Comparison of ENCODE assay signal across 8 mouse cellular contexts in genomic region chr3:100488251-100489132, GRCm38 (mm10). TPM values are rescaled to one million over a fixed set of nuclear protein-coding genes. Genes with fewer than 3 reads are reported as not detected.
DNase-seq lines count a peak whose midpoint lies in the region; ATAC-seq and TF ChIP-seq lines count a peak whose summit lies in the region.

No protein-coding gene starts in this region.

- peak; percentile 7; the same call in 1 of the 2 replicates for ATAC-seq in intestine, postnatal 0 days
- ATAC-seq in midbrain, embryonic 16.5 days: peak; percentile 69

- H3K4me2 ChIP-seq in intestine, postnatal 0 days (replicated peaks; ENCODE audit: low read depth): peak overlapping the region; percentile 91
- peak overlapping the region; percentile 99 for H3K4me2 ChIP-seq in midbrain, embryonic 16.5 days (ENCODE audit: low read length)

- H3K27me3 ChIP-seq in embryonic facial prominence, embryonic 10.5 days (replicated peaks; ENCODE audit: low read depth, poor library complexity, severe bottlenecking): peaks cover 72% of the 10 kb centered on the region
- 0 out of 2 replicates have a peak, but pooled peaks cover 4% of the 10 kb centered on the region for H3K27me3 ChIP-seq in intestine, postnatal 0 days (replicated peaks; ENCODE audit: control insufficient read depth, insufficient read depth, low read length)
- peaks cover 32% of the 10 kb centered on the region for H3K27me3 ChIP-seq in midbrain, embryonic 16.5 days (ENCODE audit: control insufficient read depth, insufficient read depth, low read depth, low read length)

- peaks cover 33% of the 10 kb centered on the region for H3K4me1 ChIP-seq in embryonic facial prominence, embryonic 10.5 days
- no peaks in the 10 kb centered on the region for H3K4me1 ChIP-seq in intestine, postnatal 0 days (replicated peaks; ENCODE audit: control insufficient read depth, insufficient read depth, low read length)
- peaks cover 12% of the 10 kb centered on the region for H3K4me1 ChIP-seq in midbrain, embryonic 16.5 days (ENCODE audit: control insufficient read depth, insufficient read depth, low read length)

- WGBS in embryonic facial prominence, embryonic 10.5 days: under 1% methylated on average over 66 of the region's 66 CpGs
- under 1% methylated on average over 61 of the region's 66 CpGs for WGBS in intestine, postnatal 0 days
- WGBS in midbrain, embryonic 16.5 days: under 1% methylated on average over 61 of the region's 66 CpGs

- H3K9me3 ChIP-seq in embryonic facial prominence, embryonic 10.5 days: no peaks in the 10 kb centered on the region
- H3K9me3 ChIP-seq in intestine, postnatal 0 days (ENCODE audit: control insufficient read depth): no peaks in the 10 kb centered on the region
- H3K9me3 ChIP-seq in midbrain, embryonic 16.5 days (replicated peaks; ENCODE audit: control insufficient read depth, low read length, poor library complexity, severe bottlenecking): no peaks in the 10 kb centered on the region

- no peaks in the 10 kb centered on the region for H3K36me3 ChIP-seq in embryonic facial prominence, embryonic 10.5 days (replicated peaks)
- H3K36me3 ChIP-seq in intestine, postnatal 0 days (ENCODE audit: control insufficient read depth, insufficient read depth): no peaks in the 10 kb centered on the region
- H3K36me3 ChIP-seq in midbrain, embryonic 16.5 days (ENCODE audit: control insufficient read depth, insufficient read depth, low read length): no peaks in the 10 kb centered on the region

- H3K4me3 ChIP-seq in embryonic facial prominence, embryonic 10.5 days: peak overlapping the region; percentile 80
- peak overlapping the region; percentile 69 for H3K4me3 ChIP-seq in intestine, postnatal 0 days (ENCODE audit: low read depth, low read length)
- peak overlapping the region; percentile 83 for H3K4me3 ChIP-seq in midbrain, embryonic 16.5 days (ENCODE audit: low read depth, low read length)

- peak overlapping the region; percentile 81 for H3K27ac ChIP-seq in embryonic facial prominence, embryonic 10.5 days (replicated peaks)
- no peak overlapping the region; the same call in 1 of the 2 replicates for H3K27ac ChIP-seq in intestine, postnatal 0 days (ENCODE audit: low read depth, low read length)
- no peak overlapping the region for H3K27ac ChIP-seq in midbrain, embryonic 16.5 days (ENCODE audit: low read length)

- TF ChIP-seq CTCF in intestine, postnatal 0 days (IDR thresholded peaks at IDR 0.05; ENCODE audit: low read depth): no peak

- H3K9ac ChIP-seq in intestine, postnatal 0 days (ENCODE audit: low read depth, low read length): peak overlapping the region; percentile 62
- H3K9ac ChIP-seq in midbrain, embryonic 16.5 days (ENCODE audit: low read depth, low read length): peak overlapping the region; percentile 68

- DNase-seq in left cerebral cortex, adult 18-20 months (ENCODE audit: low spot score in 2 of 2): peak; percentile 14 to 31
- no peak for DNase-seq in left cerebral cortex, adult 11 months (ENCODE audit: low spot score)
- peak; percentile 59 for DNase-seq in embryonic facial prominence, embryonic 10.5 days (ENCODE audit: low spot score)
- DNase-seq in heart, adult 11 months: peak; percentile 97
- peak; percentile 78 for DNase-seq in liver
- DNase-seq in spleen, postnatal 4 days (ENCODE audit: low spot score in 2 of 2): peak; percentile 72 to 86

RNA-seq across cellular contexts. Expression of gene Tent5c, which starts 0.6 kb away (rescaled TPM):
- 1 to 10 TPM; 2.3 to 3.2 TPM for total RNA-seq in left cerebral cortex, adult 18-20 months (2021)
- 1.2 and 1.7 TPM in 2 replicates for polyA plus RNA-seq in embryonic facial prominence, embryonic 10.5 days (2016; fragmentation: Nextera tagmentation; extraction: Ambion mirVana)
- polyA plus RNA-seq in intestine, postnatal 0 days (2015; fragmentation: Nextera tagmentation; extraction: Ambion mirVana): 1.8 TPM in 2 replicates
- 3.7 and 4.8 TPM in 2 replicates for polyA plus RNA-seq in midbrain, embryonic 16.5 days (2015; fragmentation: Nextera tagmentation; extraction: Ambion mirVana)
